Mouse (Mus musculus) forebrain, embryonic 12.5 days (tissue): ENCODE measurements at regions not wholly inside any gene's neighbourhood (a gene's known extent, or its start where the extent isn't known, plus 50 kb on each side); places are given as distances from the start of the nearest gene placed in this dataset.

Source experiments
- ATAC-seq: fragments of 200-750 bp; cut with Nextera tagmentation; 2 replicates; pipeline ENCODE4 v1.8.0; 2017; ENCODE audit warnings: moderate TSS enrichment; ENCODE audit not compliant: low FRiP score
- H3K27ac ChIP-seq: fragments of 300-500 bp; sonication (generic); 2 replicates; pipeline ENCODE4 v1.5.1; 2016; ENCODE audit warnings: mild to moderate bottlenecking
- H3K27me3 ChIP-seq: fragments of 300-500 bp; sonication (generic); 2 replicates; pipeline ENCODE4 v1.6.1; 2016; ENCODE audit warnings: mild to moderate bottlenecking
- H3K36me3 ChIP-seq: fragments of 300-500 bp; sonication (generic); replicated peaks from 2 replicates; pipeline ENCODE4 v1.6.1; 2016; ENCODE audit warnings: mild to moderate bottlenecking
- H3K4me1 ChIP-seq: fragments of 300-500 bp; sonication (generic); 2 replicates; pipeline ENCODE4 v1.6.1; 2016
- H3K4me2 ChIP-seq: fragments of 300-500 bp; sonication (generic); 2 replicates; pipeline ENCODE4 v1.6.1; 2016; ENCODE audit warnings: mild to moderate bottlenecking, moderate library complexity
- H3K4me3 ChIP-seq: fragments of 300-500 bp; sonication (generic); replicated peaks from 2 replicates; pipeline ENCODE4 v1.5.1; 2016; ENCODE audit warnings: mild to moderate bottlenecking
- H3K9ac ChIP-seq: fragments of 300-500 bp; sonication (generic); 2 replicates; pipeline ENCODE4 v1.6.1; 2016; ENCODE audit warnings: mild to moderate bottlenecking
- H3K9me3 ChIP-seq: fragments of 300-500 bp; sonication (generic); 2 replicates; pipeline ENCODE4 v1.6.1; 2016
- WGBS: fragments of 180-500 bp; shearing (Covaris S2); methylation state at CpG from one replicate; pipeline ENCODE4 v1.1.7; 2016; 5-methylcytosine and 5-hydroxymethylcytosine counted together

GRCm38 (mm10) chr15:61523036-61523435 is 600.2 kb upstream of the A1bg start:
- WGBS = 81% methylated on average over 2 of the region's 2 CpGs
- Histone ChIP-seq H3K27me3 (no peaks in the 10 kb centered on the region), H3K36me3 (no peaks in the 10 kb centered on the region), H3K27ac (no peak overlapping the region), H3K9me3 (no peaks in the 10 kb centered on the region), H3K4me3 (no peak overlapping the region), H3K9ac (no peak overlapping the region), H3K4me1 (no peaks in the 10 kb centered on the region), H3K4me2 (no peak overlapping the region)
- no peak for ATAC-seq

DNA sequence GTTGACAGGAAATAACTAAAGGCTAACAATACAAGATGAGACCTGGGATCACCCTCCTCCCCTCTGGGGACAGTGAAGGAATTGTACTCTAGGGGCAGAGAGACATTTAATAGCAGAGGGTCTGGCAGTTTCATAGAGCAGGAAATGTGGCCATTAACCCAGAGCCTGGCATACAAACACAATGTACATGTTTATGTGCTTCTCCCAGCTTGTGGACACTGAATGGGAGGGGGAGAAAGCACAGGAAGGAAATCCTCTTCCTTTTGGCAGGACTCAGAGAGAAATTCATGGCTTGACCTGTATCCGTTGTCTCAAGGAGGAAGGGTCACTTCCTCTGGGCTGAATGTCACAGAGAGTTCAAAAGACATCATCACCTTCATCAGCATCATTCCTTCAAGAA is 594.5 kb upstream of the A1bg start:
- Histone ChIP-seq H3K9me3 (no peaks in the 10 kb centered on the region), H3K4me2 (no peak overlapping the region), H3K27me3 (no peaks in the 10 kb centered on the region), H3K4me1 (no peaks in the 10 kb centered on the region), H3K9ac (no peak overlapping the region), H3K36me3 (no peaks in the 10 kb centered on the region), H3K4me3 (no peak overlapping the region), H3K27ac (no peak overlapping the region)
- no peak for ATAC-seq
- 95% methylated on average over 1 of the region's 1 CpGs for WGBS

GRCm38 (mm10) chr15:61514324-61514723 is 591.5 kb upstream of the A1bg start:
- Histone ChIP-seq H3K27me3 (no peaks in the 10 kb centered on the region), H3K9ac (no peak overlapping the region), H3K9me3 (no peaks in the 10 kb centered on the region), H3K4me2 (no peak overlapping the region), H3K27ac (no peak overlapping the region), H3K4me3 (no peak overlapping the region), H3K4me1 (no peaks in the 10 kb centered on the region), H3K36me3 (no peaks in the 10 kb centered on the region)
- ATAC-seq = no peak
- WGBS = 72% methylated on average over 1 of the region's 1 CpGs

GRCm38 (mm10) chr15:61508806-61509205 is 586.0 kb upstream of the A1bg start:
- no peaks in the 10 kb centered on the region for H3K36me3 ChIP-seq
- no peak overlapping the region for H3K4me3 ChIP-seq
- no peaks in the 10 kb centered on the region for H3K9me3 ChIP-seq
- no peak overlapping the region for H3K9ac ChIP-seq
- ATAC-seq = no peak
- H3K4me2 ChIP-seq = no peak overlapping the region
- WGBS = 90% methylated on average over 6 of the region's 6 CpGs
- no peaks in the 10 kb centered on the region for H3K27me3 ChIP-seq
- H3K27ac ChIP-seq = no peak overlapping the region
- H3K4me1 ChIP-seq = no peaks in the 10 kb centered on the region

GRCm38 (mm10) chr15:61506361-61506897 is 583.6 kb upstream of the A1bg start:
- ATAC-seq = no peak

DNA sequence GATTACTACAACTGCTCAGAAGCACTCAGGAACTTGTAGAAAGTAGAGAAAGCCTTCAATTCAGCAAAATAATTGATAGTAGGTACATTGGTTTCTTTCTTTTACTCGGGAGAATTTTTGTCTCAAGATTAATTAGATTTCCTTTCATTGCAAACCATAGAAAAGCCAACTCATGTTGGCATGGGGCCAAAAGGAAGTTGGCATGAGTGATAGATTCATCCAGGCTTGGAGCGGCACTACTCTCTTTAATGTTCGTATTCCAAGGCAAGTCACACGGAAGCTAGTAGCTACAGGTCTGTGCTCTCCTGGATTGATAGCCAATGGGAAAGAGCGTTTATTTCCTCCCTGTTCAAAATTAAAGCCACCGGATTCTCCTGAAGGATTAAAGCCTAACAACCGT is 580.6 kb upstream of the A1bg start:
- Histone ChIP-seq H3K9me3 (no peaks in the 10 kb centered on the region), H3K27ac (no peak overlapping the region), H3K4me1 (no peaks in the 10 kb centered on the region), H3K36me3 (no peaks in the 10 kb centered on the region), H3K4me2 (no peak overlapping the region), H3K9ac (no peak overlapping the region), H3K27me3 (no peaks in the 10 kb centered on the region), H3K4me3 (no peak overlapping the region)
- 70% methylated on average over 7 of the region's 7 CpGs for WGBS
- ATAC-seq = no peak

More at GRCm38 (mm10) chr15:61506361-61506897, 583.6 kb upstream of the A1bg start:
- no peaks in the 10 kb centered on the region for H3K27me3 ChIP-seq
- H3K36me3 ChIP-seq = no peaks in the 10 kb centered on the region
- no peak overlapping the region for H3K9ac ChIP-seq
- H3K4me3 ChIP-seq = no peak overlapping the region
- no peak overlapping the region for H3K4me2 ChIP-seq
- WGBS = 78% methylated on average over 6 of the region's 6 CpGs
- no peaks in the 10 kb centered on the region for H3K9me3 ChIP-seq
- no peak overlapping the region for H3K27ac ChIP-seq
- no peaks in the 10 kb centered on the region for H3K4me1 ChIP-seq

GRCm38 (mm10) chr15:61489731-61490130 is 566.9 kb upstream of the A1bg start:
- Histone ChIP-seq H3K27me3 (no peaks in the 10 kb centered on the region), H3K4me2 (no peak overlapping the region), H3K4me1 (no peaks in the 10 kb centered on the region), H3K36me3 (no peaks in the 10 kb centered on the region), H3K9ac (no peak overlapping the region), H3K9me3 (no peaks in the 10 kb centered on the region), H3K4me3 (no peak overlapping the region), H3K27ac (no peak overlapping the region)
- WGBS = 90% methylated on average over 4 of the region's 4 CpGs
- ATAC-seq = no peak

GRCm38 (mm10) chr15:61481861-61482260 is 559.0 kb upstream of the A1bg start:
- ATAC-seq = no peak
- Histone ChIP-seq H3K9ac (no peak overlapping the region), H3K36me3 (no peaks in the 10 kb centered on the region), H3K27ac (no peak overlapping the region), H3K4me2 (no peak overlapping the region), H3K27me3 (no peaks in the 10 kb centered on the region), H3K9me3 (no peaks in the 10 kb centered on the region), H3K4me3 (no peak overlapping the region), H3K4me1 (no peaks in the 10 kb centered on the region)
- WGBS = 75% methylated on average over 7 of the region's 7 CpGs

GRCm38 (mm10) chr15:61473900-61474299 is 551.1 kb upstream of the A1bg start:
- Histone ChIP-seq H3K9me3 (no peaks in the 10 kb centered on the region), H3K9ac (no peak overlapping the region), H3K4me1 (no peaks in the 10 kb centered on the region), H3K27me3 (no peaks in the 10 kb centered on the region), H3K4me3 (no peak overlapping the region), H3K4me2 (no peak overlapping the region), H3K36me3 (no peaks in the 10 kb centered on the region), H3K27ac (no peak overlapping the region)
- 53% methylated on average over 1 of the region's 1 CpGs for WGBS
- no peak for ATAC-seq

DNA sequence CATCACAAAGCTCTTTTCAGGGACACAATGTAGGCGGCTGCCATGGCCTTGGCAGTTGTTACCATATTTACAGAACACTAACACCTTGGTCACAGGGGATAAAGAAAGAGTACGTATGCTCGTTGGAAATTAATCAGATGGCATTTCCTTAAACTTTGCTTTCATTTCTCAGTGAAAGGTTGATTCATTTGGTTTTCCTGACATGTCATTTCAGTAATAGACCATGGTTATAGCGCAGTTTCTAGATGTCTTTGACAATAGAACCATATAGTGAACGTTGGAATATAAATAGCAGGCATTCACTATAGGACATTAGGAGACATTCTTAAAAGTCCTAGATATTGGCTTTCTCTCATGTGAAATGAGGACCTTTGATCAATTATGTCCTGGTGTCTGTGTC is 532.2 kb upstream of the A1bg start:
- Histone ChIP-seq H3K27ac (no peak overlapping the region), H3K4me1 (no peaks in the 10 kb centered on the region), H3K9me3 (no peaks in the 10 kb centered on the region), H3K4me2 (no peak overlapping the region), H3K9ac (no peak overlapping the region), H3K4me3 (no peak overlapping the region), H3K27me3 (no peaks in the 10 kb centered on the region), H3K36me3 (no peaks in the 10 kb centered on the region)
- no peak for ATAC-seq
- 92% methylated on average over 5 of the region's 5 CpGs for WGBS

DNA sequence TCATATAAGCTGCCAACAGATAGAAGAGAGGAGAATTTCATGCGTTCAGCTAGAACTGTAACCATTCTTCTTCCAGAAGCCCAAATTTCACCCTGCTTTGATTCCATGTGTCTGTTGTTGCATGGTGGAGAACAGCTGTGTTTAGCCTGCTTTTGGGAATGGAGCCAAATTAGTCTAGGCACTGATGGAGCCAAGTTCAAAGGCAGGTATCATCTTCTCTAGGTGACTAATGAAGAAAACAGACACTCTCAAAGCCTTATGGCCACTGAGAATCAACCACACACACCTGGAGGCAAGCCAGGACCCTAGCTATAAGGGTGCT is 531.5 kb upstream of the A1bg start:
- Histone ChIP-seq H3K36me3 (no peaks in the 10 kb centered on the region), H3K27ac (no peak overlapping the region), H3K9ac (no peak overlapping the region), H3K4me3 (no peak overlapping the region), H3K27me3 (no peaks in the 10 kb centered on the region), H3K4me2 (no peak overlapping the region), H3K4me1 (no peaks in the 10 kb centered on the region), H3K9me3 (no peaks in the 10 kb centered on the region)
- no peak for ATAC-seq
- 89% methylated on average over 1 of the region's 1 CpGs for WGBS

DNA sequence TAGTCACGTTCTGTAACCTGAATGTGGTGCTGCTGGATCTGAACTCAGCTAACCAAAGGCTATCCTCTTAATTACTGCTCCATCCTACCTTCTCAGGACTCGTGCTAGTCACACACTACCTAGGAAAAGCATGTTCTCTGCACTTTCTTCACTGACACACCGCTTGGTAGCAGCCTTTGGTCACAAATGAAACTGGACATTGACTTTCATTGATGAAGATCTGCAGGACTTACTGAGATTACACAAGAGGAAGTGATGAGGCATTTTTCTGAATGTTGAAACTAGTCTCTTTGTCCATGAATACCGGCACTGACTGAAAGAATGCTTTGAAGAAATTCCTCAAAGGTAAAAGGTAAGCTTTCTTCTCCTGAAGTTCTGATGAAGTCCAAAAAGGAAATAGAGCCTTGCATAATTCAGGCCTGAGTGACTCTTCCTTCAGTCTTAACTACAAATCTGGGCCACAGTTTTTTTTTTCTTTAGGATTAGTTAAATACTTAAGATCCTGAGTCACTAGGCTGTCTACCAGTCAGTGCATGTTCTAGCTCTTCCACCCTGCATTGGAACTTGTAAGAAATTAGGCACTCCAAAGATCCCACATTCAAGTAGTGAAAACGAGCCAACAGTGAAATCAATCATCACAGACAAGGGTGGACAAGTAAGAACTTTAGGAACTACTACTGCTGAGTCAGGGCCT is 531.0 kb upstream of the A1bg start:
- H3K4me2 ChIP-seq = no peak overlapping the region
- no peaks in the 10 kb centered on the region for H3K4me1 ChIP-seq
- H3K4me3 ChIP-seq = no peak overlapping the region
- no peak for ATAC-seq
- no peaks in the 10 kb centered on the region for H3K27me3 ChIP-seq
- H3K9me3 ChIP-seq = no peaks in the 10 kb centered on the region
- no peak overlapping the region for H3K27ac ChIP-seq
- H3K36me3 ChIP-seq = no peaks in the 10 kb centered on the region
- H3K9ac ChIP-seq = no peak overlapping the region
- WGBS = 84% methylated on average over 5 of the region's 5 CpGs

GRCm38 (mm10) chr15:61450217-61450616 is 527.4 kb upstream of the A1bg start:
- ATAC-seq = no peak

More at GRCm38 (mm10) chr15:61450217-61450616, 527.4 kb upstream of the A1bg start:
- Histone ChIP-seq H3K27ac (no peak overlapping the region), H3K9ac (no peak overlapping the region), H3K4me2 (no peak overlapping the region), H3K9me3 (no peaks in the 10 kb centered on the region), H3K4me3 (no peak overlapping the region), H3K27me3 (no peaks in the 10 kb centered on the region), H3K4me1 (no peaks in the 10 kb centered on the region), H3K36me3 (no peaks in the 10 kb centered on the region)
- WGBS = 24% methylated on average over 3 of the region's 3 CpGs
